Mouse (Mus musculus) adrenal gland, adult 18-20 months (tissue): ENCODE results near the gene Zfp93. TPM values are rescaled to one million over a fixed set of nuclear protein-coding genes. Genes with fewer than 3 reads are reported as not detected.

ENCODE experiments used
- DNase-seq, 2 experiments: peaks; one replicate each; pipeline ENCODE4 v3.0.0; 2021 to 2022; ENCODE audit warnings: low spot score in 2 of 2
- total RNA-seq, 2 experiments: library from RNA; stranded (reverse); gene quantifications; 1 replicate in 1 of 2; 2 replicates in 1 of 2; pipeline ENCODE4 v1.2.3; 2021

Gene Zfp93
- total RNA-seq, 2 experiments from 2014 or later, result 3.1 to 4.5 TPM

DNA sequence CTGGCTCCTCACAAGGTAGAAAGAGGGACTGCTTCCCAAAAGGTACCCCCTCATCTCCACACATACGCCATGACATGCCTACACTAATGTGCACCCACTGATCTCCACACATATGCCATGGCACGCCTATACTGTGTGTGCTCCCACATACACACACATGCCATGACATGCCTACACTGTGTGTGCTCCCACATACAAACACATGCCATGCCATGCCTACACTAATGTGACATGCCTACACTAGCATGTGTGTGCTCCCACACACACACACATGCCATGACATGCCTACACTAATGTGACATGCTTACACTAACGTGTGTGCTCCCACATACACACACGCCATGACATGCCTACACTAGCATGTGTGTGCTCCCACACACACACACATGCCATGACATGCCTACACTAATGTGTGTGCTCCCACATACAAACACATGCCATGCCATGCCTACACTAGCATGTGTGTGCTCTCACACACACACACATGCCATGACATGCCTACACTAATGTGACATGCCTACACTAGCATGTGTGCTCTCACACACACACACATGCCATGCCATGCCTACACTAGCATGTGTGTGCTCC, 20.0 kb downstream of the Zfp93 start:
- no peak for DNase-seq

DNA sequence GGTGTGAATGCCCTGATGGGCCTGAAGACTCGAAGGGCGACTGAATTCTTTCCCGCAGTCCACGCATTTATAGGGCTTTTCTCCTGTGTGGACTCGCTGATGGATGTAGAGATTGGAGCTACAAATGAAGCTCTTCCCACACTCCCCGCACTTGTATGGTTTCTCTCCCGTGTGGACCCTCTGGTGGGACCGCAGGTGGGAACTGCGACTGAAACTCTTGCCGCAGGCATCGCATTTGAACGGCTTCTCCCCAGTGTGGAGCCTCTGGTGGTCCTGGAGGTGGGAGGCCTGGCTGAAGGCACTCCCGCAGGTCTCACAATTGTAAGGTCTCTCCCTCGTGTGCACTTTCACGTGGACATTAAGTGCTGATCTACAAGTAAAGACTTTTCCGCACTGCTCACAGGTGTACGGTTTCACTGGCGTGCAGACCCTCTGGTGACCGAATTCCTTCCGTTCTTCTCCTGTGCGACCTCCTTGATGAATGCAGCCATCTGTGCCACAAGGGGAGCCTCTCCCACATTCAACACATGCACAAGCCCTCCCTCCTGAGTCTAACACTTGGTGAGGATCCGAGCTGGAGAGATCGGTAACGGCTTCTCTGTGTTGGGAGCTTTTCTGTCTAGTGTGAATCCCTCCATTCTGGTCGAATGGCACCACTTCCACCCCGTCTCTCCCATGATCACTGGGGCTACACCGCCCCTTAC, 21.3 kb downstream of the Zfp93 start:
- DNase-seq, result no peak

GRCm38 (mm10) chr7:24293061-24293851, 23.0 kb downstream of the Zfp93 start:
- DNase-seq, result no peak

- DNase-seq, result no peak
Measured at GRCm38 (mm10) chr7:24294763-24295162, 24.5 kb downstream of the Zfp93 start.

DNA sequence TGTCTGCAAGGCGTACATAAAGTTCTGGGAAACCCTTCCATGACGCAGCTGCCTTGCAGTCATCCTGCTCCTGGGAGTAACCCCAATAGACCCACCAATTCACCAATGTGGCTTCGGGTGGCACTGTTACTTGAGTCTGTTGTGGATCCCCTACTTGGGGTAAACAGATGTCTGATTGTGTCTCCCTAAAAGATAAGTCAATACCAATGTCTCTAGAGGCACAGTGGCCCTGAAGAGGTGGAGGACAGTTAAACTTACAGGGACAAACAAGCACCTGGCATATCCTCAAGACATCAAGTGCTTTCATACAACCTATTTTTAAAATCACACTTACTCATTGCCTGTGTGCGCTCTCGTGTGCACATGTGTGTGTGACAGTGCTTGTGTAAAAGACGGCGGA, 25.2 kb downstream of the Zfp93 start:
- no peak for DNase-seq

DNA sequence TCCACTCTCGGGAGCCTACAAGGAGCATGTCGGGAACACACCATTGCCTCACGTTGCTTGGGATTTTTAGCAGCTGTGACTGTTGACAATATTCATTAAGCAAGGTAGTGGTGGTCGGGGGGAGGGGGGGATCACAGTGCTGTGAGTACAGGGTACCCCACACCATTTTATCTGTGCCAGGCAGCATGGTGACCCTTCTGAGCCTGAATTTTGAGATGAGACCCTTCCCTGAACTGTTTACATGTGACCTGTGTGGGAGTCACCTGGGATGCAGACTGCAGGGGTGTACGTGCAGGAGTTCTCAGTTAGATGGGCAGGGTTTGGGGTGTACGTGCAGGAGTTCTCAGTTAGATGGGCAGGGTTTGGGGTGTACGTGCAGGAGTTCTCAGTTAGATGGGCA, 26.2 kb downstream of the Zfp93 start:
- DNase-seq, result no peak

GRCm38 (mm10) chr7:24297361-24298095, 27.3 kb downstream of the Zfp93 start:
- no peak for DNase-seq

GRCm38 (mm10) chr7:24298635-24298972, 28.4 kb downstream of the Zfp93 start:
- DNase-seq, result peak in 1 of 2 experiments; percentile 7

DNA sequence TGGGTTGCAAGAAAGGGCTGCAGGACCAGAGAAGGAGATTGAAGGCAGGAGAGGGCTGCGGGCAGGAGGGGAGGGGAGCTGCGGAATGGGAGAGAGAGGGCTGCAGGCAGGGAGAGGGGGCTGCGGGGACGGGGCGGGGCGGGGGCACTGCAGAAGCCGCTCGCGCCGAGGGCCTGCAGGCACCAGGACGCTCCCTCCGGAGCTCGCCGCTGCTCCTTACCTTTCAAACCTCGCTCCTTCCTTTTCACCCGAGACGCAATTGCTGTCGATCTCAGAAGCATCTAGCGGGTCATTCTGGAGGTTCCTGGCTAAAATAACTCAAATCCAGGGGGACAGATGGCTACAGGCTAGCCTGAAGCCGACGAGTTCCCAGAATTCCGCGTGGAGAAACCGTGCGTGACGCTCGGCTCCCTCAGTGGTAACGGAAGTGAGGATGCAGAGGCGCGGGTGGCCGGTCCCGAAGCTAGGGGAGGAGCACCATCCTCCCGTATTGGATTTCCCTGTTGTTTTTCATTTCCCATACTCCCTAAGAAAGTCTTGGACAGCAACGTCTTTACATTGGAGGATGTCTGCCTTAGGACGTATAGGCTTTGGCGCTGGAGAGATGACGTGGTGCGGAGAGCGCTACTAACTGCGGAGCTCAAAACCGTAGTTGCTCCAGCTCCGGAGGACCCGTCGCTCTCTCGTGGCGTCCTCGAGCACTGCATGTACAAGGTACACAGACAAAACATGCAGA, 28.9 kb downstream of the Zfp93 start:
- DNase-seq, result peak; percentile 57 to 68

DNA sequence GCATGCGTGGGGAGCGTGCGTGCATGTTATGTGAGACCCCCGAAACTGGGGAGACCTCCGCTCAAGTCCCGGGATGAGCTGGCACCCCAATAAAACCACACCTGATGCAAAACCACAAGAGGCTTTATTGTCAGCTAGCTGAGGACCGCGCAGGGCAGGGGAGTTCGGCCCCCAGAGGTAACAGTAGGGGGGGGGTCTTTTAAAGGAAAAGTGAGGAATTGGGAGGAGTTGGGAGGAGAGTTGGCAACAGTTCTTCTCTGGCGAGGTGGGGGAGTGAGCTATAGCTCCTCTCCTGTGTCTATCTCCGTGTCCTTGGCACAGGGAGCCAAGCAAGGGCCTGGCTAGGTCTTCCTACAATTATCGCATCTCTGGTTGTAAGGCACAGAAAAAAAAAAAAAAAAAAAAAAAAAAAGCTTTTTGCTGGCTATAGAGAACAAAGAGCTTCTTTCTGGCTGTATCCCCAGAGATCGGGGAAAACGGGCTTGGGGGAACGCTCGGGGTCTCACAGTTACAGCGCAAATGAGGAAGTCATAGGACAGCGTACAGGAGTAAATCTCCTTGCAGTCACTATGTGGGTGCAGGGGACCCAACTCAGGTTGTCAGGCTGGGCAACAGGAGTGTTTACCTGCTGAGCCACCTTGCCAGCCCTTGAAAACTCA, 29.7 kb downstream of the Zfp93 start:
- peak in 1 of 2 experiments; percentile 9 for DNase-seq

GRCm38 (mm10) chr7:24300771-24301282, 30.6 kb downstream of the Zfp93 start, which contains the start of gene Zfp61:
TSS of gene Zfp61 (minus strand) at chr7:24301232.
- peak in 1 of 2 experiments; percentile 22 for DNase-seq

DNA sequence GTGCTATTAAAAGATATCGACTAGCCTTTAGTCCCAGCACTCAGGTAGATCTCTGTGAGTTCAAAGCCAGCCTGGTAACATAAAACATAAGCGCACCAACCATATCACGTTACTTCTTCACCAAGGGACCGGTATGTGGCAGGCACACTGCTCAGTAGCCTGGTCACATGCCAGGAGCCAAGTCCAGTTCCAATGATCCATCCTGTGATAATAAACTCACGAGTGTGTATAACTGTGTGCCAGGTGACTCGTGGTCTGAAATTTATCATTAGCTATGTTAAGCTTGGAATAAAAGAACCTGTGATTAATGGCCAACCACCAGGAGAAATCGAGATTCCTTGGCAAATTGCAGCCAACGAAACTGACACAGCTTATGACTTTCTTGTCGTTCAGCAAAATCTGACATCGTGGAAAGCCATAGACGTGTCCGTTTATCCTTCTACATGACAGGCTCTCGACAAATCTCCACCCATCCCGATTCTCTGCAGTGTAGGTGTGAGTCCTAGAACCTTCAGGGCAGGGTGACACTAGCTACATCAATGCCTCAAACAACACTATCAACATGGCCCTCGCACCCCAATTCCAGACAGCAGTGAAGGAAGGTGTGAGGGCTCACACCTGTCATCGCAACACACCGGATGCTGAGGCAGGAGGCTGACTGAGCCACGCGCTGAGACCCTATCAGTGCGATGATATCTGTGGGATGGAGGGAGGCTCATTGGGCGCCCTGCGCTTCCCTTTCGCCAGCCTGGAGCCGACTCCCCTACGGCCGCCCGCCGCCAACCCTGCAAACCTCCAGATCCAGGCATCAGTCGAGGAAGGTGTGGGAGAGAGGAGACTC, 45.7 kb downstream of the Zfp93 start:
- no peak for DNase-seq

DNA sequence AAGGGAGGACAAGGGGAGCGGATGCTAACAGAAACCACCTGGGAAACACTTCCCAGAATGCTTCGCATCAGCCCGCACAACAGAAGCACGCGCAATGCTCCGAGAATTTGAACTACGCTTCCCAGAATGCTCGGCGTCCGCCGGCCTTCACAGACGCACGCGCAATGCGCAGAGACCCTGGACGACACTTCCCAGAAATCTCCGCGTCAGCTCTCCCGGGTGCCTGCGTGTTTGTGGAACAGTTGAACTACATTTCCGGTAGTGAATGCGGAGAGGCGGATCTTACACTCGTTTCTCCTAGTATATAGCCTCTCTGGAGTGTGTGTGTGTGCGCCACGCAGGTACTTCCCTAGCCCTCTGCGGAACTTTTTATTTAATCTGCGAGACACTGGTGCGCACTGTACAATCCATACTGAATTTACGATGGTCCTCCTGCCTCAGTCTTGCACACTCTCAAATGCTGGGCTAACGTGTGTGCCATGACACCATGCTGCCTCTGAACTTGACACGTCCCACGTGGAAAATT, 46.4 kb downstream of the Zfp93 start, which contains the start of gene Zfp94:
TSS of gene Zfp94 (minus strand) at position 100 of the 526 bp plus-strand sequence.
- peak; percentile 88 to 90 for DNase-seq

GRCm38 (mm10) chr7:24318942-24319341, 48.7 kb downstream of the Zfp93 start:
- DNase-seq, result no peak

GRCm38 (mm10) chr7:24322593-24322992, 52.4 kb downstream of the Zfp93 start:
- no peak for DNase-seq

DNA sequence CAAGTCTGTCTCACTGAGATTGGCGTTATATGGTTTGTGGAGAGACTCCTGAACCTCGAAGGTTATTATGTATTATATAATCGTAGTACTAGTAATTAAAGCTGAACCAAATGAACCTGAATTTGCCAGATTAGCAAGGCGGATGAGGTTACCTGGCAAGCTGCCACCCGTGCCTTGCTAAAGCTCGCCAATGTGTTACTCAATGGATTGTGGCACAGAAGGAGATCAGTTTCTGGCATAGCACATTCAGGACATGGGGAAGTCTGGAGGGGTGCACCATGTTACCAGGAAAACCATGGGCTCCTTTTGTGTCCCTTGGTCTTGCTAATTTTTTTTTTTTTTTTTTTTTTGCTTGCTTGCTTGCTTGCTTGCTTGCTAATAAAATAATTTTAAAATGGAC, 55.0 kb downstream of the Zfp93 start:
- peak in 1 of 2 experiments; percentile 26 for DNase-seq

DNA sequence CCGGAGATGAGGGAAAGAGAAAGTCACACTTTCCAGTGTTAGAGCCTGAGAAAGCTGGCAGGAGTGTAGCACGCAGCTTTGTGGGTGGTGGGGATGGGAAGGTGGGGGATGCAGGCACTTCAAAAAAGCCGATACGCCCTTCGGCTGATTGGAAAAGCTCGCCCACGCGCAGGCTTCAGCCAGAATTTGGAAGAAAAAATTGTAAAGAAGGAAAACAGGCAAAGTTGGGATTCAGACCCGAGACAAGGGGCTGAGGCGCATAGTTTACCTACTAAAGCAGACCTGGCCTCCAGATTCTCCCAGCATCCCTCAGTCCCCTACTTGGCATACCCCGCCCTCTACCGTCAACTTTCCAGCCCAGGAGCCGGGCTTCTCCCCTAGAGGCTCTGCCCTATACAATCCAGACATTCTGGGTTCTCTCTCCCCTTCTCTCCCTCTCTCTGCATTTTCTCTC, 55.5 kb downstream of the Zfp93 start:
- DNase-seq, result no peak

DNA sequence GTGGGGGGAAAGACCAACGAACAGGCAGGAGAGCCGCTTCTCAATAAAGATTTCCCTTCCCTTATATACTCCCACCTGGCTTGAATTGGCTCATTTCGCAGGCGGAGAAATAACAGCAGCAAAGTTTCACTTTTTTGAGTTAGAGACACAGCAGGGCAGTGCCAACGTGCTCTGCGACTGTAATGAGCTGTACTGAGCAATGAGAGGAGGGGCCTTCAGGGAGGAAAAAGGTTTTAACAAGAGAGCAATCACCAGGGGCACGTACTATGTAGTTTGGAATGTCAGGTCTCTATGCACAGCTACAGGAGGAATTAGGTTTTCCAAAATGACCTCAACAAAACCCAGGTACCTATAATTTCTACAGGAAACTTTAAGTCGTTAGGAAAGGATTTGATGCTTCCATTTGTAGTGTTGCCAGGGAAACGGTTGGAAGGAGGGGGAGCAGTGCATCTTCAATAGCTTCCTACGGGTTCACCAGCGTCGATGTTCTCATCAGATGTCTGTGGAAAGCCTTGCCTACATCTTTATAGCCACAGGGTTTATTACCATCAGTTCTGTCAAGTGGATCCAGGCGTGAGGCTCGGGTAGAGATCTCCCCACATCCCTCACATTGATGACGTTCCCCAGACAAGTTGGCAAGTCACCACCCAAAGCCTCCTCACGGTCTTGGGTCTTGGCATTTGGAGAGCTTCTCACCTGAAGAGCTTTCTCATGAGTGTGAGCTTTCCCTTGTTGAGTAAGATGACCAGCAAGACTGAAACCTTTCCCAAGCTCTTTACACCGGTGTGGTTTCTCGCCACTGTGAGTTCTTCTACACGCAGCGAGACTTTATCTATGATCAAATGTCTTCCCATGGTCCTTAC, 56.3 kb downstream of the Zfp93 start:
- DNase-seq, result no peak
